Mouse (Mus musculus): ENCODE measurements around the gene Krt19.

The Krt19 gene

DNA sequence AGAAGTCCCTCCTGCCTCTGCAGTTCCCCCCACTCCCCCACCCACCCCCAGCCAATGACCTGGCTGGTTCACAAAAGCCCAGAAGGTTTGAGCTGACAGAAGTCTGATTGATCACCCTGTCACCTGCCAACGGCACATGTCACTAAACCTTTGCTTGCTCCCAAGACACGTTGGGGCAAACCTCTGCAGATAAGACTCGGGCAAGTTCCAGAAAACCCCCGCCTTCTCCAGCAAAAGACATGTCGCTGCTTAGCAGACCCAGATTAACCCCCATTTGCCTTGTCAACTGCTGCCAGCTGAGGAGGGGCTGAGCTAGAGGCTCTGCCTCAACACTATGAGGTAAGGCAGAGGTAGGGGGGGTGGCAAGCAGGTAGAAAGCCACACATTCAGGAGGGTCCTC lies 11.9 kb downstream of the Krt19 start:
- DNase-seq (ENCODE audit: low spot score), result no peak

DNA sequence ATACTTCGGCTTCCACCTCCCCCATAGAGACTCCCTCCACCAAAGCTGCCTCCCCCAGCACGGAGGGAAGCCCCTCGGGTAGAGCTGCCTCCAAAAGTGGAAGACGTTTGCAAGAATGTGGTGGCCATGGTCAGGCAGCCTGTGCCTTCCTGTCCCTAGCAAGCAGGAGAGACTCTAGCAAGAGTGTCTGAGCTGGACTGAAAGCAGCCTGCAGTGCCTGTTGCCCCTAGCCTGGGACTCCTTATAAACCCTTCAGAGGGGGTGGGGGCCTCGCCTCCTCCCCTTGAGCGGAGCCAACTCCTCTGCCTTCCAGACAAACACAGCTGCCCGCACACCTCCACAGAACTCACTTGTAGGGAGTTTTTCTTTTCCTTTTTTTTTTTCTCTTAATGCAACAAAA lies 12.7 kb downstream of the Krt19 start, which contains the start of gene Krt15:
Gene Krt15, minus strand, starts transcription at position 198 of the 400 bp plus-strand sequence.
- DNase-seq (ENCODE audit: low spot score), result no peak

DNA sequence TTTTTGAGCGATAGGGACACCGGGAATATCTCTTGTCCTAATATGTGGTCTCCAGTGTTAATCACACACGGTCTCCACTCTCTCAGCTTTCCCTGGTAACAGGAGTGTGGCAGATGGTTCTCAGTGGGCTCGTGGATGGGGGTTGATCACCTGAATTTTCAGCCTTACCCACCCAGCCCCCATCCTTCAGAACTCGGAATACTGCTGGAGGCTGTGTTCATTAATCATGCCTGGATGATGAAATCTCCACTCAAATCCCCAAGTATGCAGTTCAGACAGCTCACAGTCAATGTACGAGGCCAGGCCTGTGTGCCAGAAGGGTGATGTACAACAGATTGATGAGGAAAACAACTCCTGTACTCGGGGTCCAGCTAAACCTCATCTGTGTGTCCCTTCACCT lies 23.6 kb downstream of the Krt19 start:
- no peak for DNase-seq (ENCODE audit: low spot score)

DNA sequence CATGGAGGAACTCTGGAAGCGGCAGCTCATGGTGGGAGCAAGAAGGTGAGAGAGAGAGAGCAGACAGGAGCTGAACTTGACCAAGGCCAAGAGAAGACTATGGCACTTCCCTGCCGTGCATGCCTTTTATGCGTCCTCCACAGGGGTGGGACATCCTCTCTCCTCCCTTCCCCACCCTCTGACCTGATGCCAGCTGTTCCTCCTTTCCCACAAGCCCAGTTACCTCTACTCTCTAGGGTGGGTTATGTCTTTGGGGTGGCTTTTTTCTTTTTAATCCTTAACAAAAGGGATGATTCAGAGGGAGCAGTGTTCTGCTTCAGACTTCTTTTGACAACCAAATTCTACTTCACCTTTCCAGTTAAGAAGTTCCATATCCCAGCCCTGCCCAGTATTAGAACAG lies 27.0 kb downstream of the Krt19 start, which contains the start of gene Krt13:
Gene Krt13, minus strand, starts transcription at position 101 of the 400 bp plus-strand sequence.
- DNase-seq (ENCODE audit: low spot score), result no peak

DNA sequence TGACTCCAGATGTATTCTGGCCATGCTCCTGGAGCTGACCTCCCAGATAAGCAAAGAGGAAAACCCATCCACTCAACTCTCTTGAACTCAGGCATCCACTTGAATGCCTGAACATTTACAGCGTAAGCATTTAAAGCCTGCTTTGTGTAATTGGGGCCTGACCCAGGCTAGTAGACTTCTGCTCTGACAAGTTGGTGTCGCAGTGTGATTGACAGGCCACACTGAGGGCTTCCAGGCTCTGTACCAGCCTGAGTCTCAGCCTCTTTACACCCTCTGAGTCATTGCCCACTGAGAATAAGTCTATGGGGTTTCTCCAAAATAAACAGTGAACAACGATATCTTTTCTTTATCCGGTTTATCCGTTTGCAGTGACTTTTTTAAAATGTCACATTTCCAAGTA lies 28.1 kb downstream of the Krt19 start:
- DNase-seq (ENCODE audit: low spot score), result no peak

DNA sequence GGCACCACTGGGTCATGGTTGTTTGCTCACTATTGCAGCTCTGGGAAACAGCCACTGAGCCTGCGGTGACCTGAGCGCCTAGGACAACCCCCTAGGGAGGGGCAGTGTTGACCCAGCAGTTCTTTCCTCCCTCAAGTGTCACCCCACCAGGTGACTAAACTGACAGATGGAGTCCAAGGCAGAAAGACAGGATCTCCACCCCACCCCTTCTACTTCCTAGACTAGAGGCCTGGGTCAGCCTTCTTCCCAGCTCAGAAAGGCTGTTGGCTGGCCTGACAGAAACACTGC lies 34.8 kb downstream of the Krt19 start:
- no peak for DNase-seq (ENCODE audit: low spot score)

DNA sequence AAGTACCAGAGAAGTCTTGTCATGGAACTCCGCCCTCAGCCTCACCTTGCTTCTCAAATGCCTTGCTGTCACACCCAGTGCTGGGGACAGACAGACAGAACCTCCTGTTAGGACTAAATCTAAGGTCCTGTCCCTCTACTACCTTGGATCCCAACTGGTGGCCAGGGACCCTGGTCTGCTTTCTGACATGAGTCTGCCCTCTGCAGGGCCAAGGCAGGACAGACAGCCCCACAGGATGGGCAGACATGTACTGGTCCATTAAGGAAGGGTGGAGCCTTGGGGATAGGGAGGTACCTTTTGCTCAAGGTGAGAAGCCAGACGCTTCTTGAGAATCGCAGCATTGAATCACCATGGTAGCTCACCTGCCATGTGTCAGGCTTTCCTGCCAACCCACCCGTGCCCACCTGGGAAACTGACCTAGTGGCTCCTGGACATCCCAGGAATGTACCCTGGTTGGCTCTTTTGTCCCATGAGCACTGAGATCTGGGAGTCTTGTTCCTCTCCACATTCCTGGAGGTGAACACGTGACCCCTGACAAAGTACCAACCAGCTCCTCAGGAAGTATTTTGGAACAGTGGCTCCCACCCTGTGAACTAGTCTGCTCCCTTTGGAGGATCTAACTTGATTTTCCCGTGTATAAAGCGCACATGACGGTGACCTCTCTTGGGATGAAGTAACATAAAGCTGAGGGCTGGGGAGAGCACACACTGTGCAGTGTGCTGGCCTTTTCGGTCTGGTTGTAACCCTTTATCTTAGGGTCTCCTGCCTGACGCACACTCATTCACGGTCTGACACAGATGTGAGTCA lies 35.3 kb downstream of the Krt19 start:
- no peak for DNase-seq (ENCODE audit: low spot score)

DNA sequence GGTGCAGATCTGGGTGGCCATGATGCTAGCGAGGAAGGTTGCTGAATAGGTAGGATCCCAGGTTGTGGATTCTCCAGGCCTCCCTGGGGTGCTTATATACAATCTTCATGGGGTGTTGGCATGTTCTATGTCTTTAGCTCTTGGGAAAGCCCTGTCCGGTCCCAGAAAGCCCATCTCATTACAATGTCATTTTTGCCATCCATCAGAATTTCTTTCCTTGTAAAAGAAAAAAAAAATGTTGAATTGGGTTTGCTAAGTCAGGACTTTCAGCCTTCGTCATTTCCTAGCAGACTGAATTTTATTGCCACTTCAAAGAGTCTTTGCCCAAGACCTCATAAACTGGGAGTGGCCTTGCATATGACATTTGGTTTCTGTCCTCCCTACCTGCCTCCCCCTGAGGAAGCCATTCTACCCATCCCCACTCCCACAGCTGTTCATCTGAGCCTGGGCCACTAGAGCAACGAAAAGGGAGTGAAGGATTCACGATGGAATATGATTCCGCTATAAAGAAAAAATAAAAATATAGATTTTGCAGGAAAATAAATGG lies 42.8 kb downstream of the Krt19 start, which contains the start of gene Krt36:
Gene Krt36, minus strand, starts transcription at position 51 of the 547 bp plus-strand sequence.
- no peak for DNase-seq (ENCODE audit: low spot score)

DNA sequence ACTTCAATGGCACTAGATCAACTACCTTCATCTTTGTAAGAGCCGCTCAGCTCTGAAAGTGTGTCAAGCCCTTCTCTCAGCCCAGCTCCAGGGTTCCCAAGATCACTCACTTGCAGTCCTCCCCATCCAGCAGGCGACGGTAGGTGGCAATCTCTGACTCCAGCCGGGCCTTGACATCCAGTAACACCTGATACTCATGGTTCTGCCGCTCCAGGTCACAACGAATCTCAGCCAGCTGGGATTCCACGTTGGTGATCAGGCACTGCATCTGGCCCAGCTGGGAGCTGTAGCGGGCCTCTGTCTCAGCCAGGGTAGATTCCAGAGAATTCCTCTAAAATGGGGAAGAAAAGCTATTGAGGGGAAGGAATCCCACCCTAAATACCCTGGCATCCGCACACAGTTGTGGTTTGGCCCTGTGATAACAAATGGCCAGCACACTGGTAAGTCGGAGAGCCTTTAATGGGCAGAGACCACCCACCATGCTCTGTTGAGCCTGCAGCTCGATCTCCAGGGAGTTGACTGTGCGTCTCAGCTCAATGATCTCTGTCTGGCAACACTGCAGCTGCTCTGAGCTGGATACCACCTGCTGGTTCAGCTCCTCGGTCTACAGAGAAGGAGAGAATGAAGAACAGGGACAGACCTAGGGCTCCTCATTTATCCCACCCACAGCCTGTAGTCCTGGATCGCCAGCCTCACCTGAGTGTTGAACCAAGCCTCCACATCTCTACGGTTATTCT lies 45.6 kb downstream of the Krt19 start:
- no peak for DNase-seq (ENCODE audit: low spot score)

DNA sequence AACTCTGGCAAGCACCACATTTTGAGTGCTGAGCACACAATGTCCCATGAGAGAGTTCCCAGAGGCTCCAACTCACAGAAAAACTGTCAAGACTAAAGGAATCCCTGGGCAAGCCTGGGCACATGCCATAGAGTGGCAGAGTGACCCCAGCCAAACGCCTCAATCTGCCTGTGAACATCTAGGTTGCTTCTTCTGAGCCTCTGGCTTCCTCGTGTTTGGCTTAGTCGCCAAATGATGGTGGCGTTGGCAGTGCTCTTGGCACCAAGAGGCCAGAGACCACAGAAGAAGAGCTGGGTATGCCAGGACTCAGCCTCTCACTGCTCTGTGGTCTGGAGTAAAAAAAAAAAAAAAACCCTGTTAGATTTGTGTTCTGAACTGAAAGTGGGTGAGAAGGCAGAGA lies 48.1 kb downstream of the Krt19 start:
- no peak for DNase-seq (ENCODE audit: low spot score)

DNA sequence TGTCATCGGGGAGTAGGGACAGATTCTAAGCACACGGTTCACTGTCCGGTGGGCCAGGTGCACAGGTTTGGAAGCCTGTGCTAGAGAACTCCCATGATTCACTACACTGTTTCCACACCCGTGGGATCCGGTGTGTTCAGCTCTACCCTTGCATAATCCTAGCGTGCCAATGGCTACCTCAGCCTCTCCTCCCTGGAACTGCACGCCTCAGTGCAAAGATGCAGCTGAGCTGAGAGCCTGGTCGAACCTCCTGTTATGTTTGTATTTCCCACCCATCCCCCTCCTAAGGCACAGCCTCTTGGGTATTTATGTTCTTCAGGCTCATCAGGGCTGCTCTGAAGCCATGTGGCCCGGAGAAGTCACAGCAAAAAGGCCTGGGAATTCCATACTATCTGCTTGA lies 50.6 kb downstream of the Krt19 start:
- no peak for DNase-seq (ENCODE audit: low spot score)

DNA sequence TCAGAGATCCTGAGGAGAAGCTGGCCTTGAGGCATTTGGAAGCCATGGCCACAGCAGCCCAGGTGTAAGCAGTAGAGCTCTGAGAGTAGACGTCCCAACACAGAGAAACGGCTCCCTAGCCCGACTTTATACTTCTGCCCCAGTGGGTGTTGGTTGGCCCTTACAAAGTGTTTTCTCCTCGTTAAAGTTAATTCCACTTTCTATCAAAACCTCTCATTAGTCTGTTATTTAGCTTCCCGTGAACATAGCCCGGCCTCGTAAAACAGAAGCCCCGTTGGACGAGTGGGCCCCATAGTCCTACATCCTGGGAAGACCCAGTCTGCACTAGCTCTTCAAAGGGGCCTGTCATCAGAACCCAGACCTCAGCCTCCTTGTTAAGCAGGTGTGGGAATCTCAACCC lies 52.3 kb downstream of the Krt19 start, which contains the start of gene Krt35:
Gene Krt35, minus strand, starts transcription at position 101 of the 400 bp plus-strand sequence.
- DNase-seq (ENCODE audit: low spot score), result no peak

Data from testis, postnatal 10 days (tissue).